In genomic region chr10:40147325-40148059, GRCm38 (mm10) we compare ENCODE assay signal across 32 mouse cellular contexts. TPM values are rescaled to one million over a fixed set of nuclear protein-coding genes. Genes with fewer than 3 reads are reported as not detected.
A peak's percentile ranks its signal among the peaks of the same experiment; 100 is the strongest.
DNase-seq lines count a peak whose midpoint lies in the region; ATAC-seq and TF ChIP-seq lines count a peak whose summit lies in the region.
"Had no signal": no experiment of that assay in that cellular context is flagged by ENCODE, and none has a peak within 500 bp of the region (broad histone marks: within the 10 kb centered on the region; RNA-seq: fewer than 3 reads in every experiment).

No protein-coding gene starts in this region.

- H3K27me3 ChIP-seq in stomach, embryonic 15.5 days (replicated peaks) = no peaks in the 10 kb centered on the region
- no peaks in the 10 kb centered on the region for H3K27me3 ChIP-seq in stomach, postnatal 0 days (ENCODE audit: control insufficient read depth, insufficient read depth, low read length)
- no peaks in the 10 kb centered on the region for H3K27me3 ChIP-seq in liver, embryonic 15.5 days
- H3K27me3 ChIP-seq in stomach, embryonic 16.5 days (ENCODE audit: control insufficient read depth, insufficient read depth, low read length) = no peaks in the 10 kb centered on the region
- H3K27me3 ChIP-seq: embryonic facial prominence, embryonic 15.5 days; forebrain, embryonic 15.5 days; heart, embryonic 15.5 days had no signal

- no peaks in the 10 kb centered on the region for H3K4me1 ChIP-seq in stomach, embryonic 15.5 days
- no peaks in the 10 kb centered on the region for H3K4me1 ChIP-seq in stomach, postnatal 0 days (replicated peaks; ENCODE audit: control insufficient read depth, insufficient read depth)
- peaks cover 80% of the 10 kb centered on the region for H3K4me1 ChIP-seq in liver, embryonic 15.5 days (replicated peaks)
- peaks cover 3% of the 10 kb centered on the region; the same call in 1 of the 2 replicates for H3K4me1 ChIP-seq in stomach, embryonic 16.5 days (ENCODE audit: control insufficient read depth, insufficient read depth, low read length)
- H3K4me1 ChIP-seq: embryonic facial prominence, embryonic 15.5 days; midbrain, embryonic 12.5 days had no signal

- TF ChIP-seq EP300 in stomach, postnatal 0 days (optimal IDR thresholded peaks at IDR 0.05) = no peak

- 85% methylated on average over 8 of the region's 8 CpGs for WGBS in stomach, embryonic 15.5 days
- 91% methylated on average over 8 of the region's 8 CpGs for WGBS in stomach, postnatal 0 days
- WGBS in liver, embryonic 15.5 days (ENCODE audit: insufficient replicate concordance) = 53% methylated on average over 8 of the region's 8 CpGs
- WGBS in stomach, embryonic 16.5 days = 83% methylated on average over 8 of the region's 8 CpGs

- intact Hi-C loops in left cerebral cortex, postnatal 36 days (cut with DNase I) = no loop called here

- TF ChIP-seq CTCF in stomach, postnatal 0 days (IDR thresholded peaks at IDR 0.05; ENCODE audit: low read depth) = no peak

- no peak overlapping the region for H3K4me3 ChIP-seq in stomach, embryonic 15.5 days (replicated peaks)
- H3K4me3 ChIP-seq in stomach, postnatal 0 days (ENCODE audit: low read depth, low read length) = no peak overlapping the region
- no peak overlapping the region for H3K4me3 ChIP-seq in liver, embryonic 15.5 days (replicated peaks)
- H3K4me3 ChIP-seq in stomach, embryonic 16.5 days (replicated peaks; ENCODE audit: low read length) = no peak overlapping the region
- H3K4me3 ChIP-seq: embryonic facial prominence, embryonic 10.5 days; embryonic facial prominence, embryonic 15.5 days; forebrain, embryonic 10.5 days; forebrain, embryonic 15.5 days; gastrocnemius, adult 2 months; heart, adult 2 months; heart, embryonic 15.5 days; midbrain, embryonic 12.5 days; myocyte; neural tube, embryonic 13.5 days had no signal

- peak; percentile 76 for ATAC-seq in stomach, embryonic 15.5 days (ENCODE audit: insufficient read depth, low FRiP score, low read depth)
- ATAC-seq in stomach, postnatal 0 days (ENCODE audit: low FRiP score, low TSS enrichment) = no peak
- ATAC-seq in liver, embryonic 15.5 days (ENCODE audit: insufficient read depth) = peak; percentile 80
- 0 out of 2 replicates have a peak, but pooled peaks have one; percentile 37 for ATAC-seq in stomach, embryonic 16.5 days (ENCODE audit: insufficient read depth, low FRiP score)
- ATAC-seq: activated CD4-positive, CD25-positive, alpha-beta regulatory T cell, adult 4 months; CD4-positive, CD25-positive, alpha-beta regulatory T cell, adult 4 months; forebrain, embryonic 15.5 days had no signal

- no peaks in the 10 kb centered on the region for H3K36me3 ChIP-seq in stomach, embryonic 15.5 days
- H3K36me3 ChIP-seq in stomach, postnatal 0 days (ENCODE audit: control insufficient read depth, insufficient read depth, low read length) = no peaks in the 10 kb centered on the region
- no peaks in the 10 kb centered on the region for H3K36me3 ChIP-seq in liver, embryonic 15.5 days (replicated peaks)
- no peaks in the 10 kb centered on the region for H3K36me3 ChIP-seq in stomach, embryonic 16.5 days (ENCODE audit: control insufficient read depth, insufficient read depth, low read length)
- H3K36me3 ChIP-seq: embryonic facial prominence, embryonic 10.5 days; embryonic facial prominence, embryonic 15.5 days; forebrain, embryonic 10.5 days; forebrain, embryonic 15.5 days; heart, embryonic 15.5 days; midbrain, embryonic 12.5 days; neural tube, embryonic 13.5 days had no signal

- no peak overlapping the region for H3K27ac ChIP-seq in stomach, embryonic 15.5 days
- H3K27ac ChIP-seq in stomach, postnatal 0 days (replicated peaks) = no peak overlapping the region
- peak overlapping the region; percentile 97 for H3K27ac ChIP-seq in liver, embryonic 15.5 days (replicated peaks)
- no peak overlapping the region for H3K27ac ChIP-seq in stomach, embryonic 16.5 days (ENCODE audit: low read length)
- H3K27ac ChIP-seq: embryonic facial prominence, embryonic 10.5 days; embryonic facial prominence, embryonic 15.5 days; forebrain, embryonic 10.5 days; forebrain, embryonic 15.5 days; gastrocnemius, adult 2 months; heart, adult 2 months; heart, embryonic 15.5 days; hindbrain, embryonic 14.5 days; midbrain, embryonic 12.5 days; neural tube, embryonic 13.5 days had no signal

- no peaks in the 10 kb centered on the region for H3K9me3 ChIP-seq in stomach, embryonic 15.5 days
- no peaks in the 10 kb centered on the region for H3K9me3 ChIP-seq in stomach, postnatal 0 days (ENCODE audit: control insufficient read depth, low read length)
- no peaks in the 10 kb centered on the region for H3K9me3 ChIP-seq in liver, embryonic 15.5 days (replicated peaks)
- no peaks in the 10 kb centered on the region for H3K9me3 ChIP-seq in stomach, embryonic 16.5 days (replicated peaks; ENCODE audit: control insufficient read depth, low read length)
- H3K9me3 ChIP-seq: embryonic facial prominence, embryonic 10.5 days; embryonic facial prominence, embryonic 15.5 days; forebrain, embryonic 10.5 days; forebrain, embryonic 15.5 days; heart, embryonic 15.5 days; midbrain, embryonic 12.5 days; neural tube, embryonic 13.5 days had no signal

- H3K9ac ChIP-seq in stomach, embryonic 15.5 days = no peak overlapping the region
- no peak overlapping the region for H3K9ac ChIP-seq in stomach, postnatal 0 days (ENCODE audit: low read length)
- H3K9ac ChIP-seq in liver, embryonic 15.5 days = peak overlapping the region; percentile 30; the same call in 1 of the 2 replicates
- no peak overlapping the region for H3K9ac ChIP-seq in stomach, embryonic 16.5 days (ENCODE audit: low read length)
- H3K9ac ChIP-seq: embryonic facial prominence, embryonic 15.5 days; forebrain, embryonic 15.5 days; heart, embryonic 15.5 days; hindbrain, embryonic 14.5 days; lung, embryonic 14.5 days; midbrain, embryonic 12.5 days; neural tube, embryonic 13.5 days had no signal

- no peak for DNase-seq in stomach, postnatal 0 days (ENCODE audit: low spot score)
- DNase-seq in liver = peak; percentile 67
- DNase-seq in yolk sac, embryonic 10.5 days (ENCODE audit: low spot score) = no peak
- no peak for DNase-seq in thymus, postnatal 10 days (ENCODE audit: low spot score in 2 of 2)
- DNase-seq in left cerebral cortex, postnatal 36 days (ENCODE audit: low spot score in 2 of 2) = no peak
- DNase-seq: adrenal gland, adult 2 months; cerebellum, adult 8-10 months; cerebellum, postnatal 25 days; gastrocnemius, adult 2 months; gastrocnemius, postnatal 36 days; heart, adult 2 months; heart, postnatal 4 days; kidney, adult 11 months; kidney, postnatal 36 days; left cerebral cortex, postnatal 4 days; thymus, adult 18-20 months; thymus, postnatal 36 days had no signal

- no peak overlapping the region for H3K4me2 ChIP-seq in stomach, embryonic 15.5 days
- no peak overlapping the region for H3K4me2 ChIP-seq in stomach, postnatal 0 days (replicated peaks; ENCODE audit: low read depth)
- H3K4me2 ChIP-seq in liver, embryonic 15.5 days = peak overlapping the region; percentile 54
- H3K4me2 ChIP-seq in stomach, embryonic 16.5 days (ENCODE audit: low read depth, low read length) = no peak overlapping the region
- H3K4me2 ChIP-seq: embryonic facial prominence, embryonic 15.5 days; forebrain, embryonic 15.5 days; heart, embryonic 15.5 days; hindbrain, embryonic 14.5 days; lung, embryonic 14.5 days; midbrain, embryonic 12.5 days; neural tube, embryonic 13.5 days had no signal

RNA-seq across cellular contexts. Expression of gene Slc16a10, which starts 5.4 kb away (rescaled TPM):
- 16.5 and 17.0 TPM in 2 replicates for polyA plus RNA-seq in stomach, embryonic 15.5 days (2015; fragmentation: Nextera tagmentation; extraction: Ambion mirVana)
- polyA plus RNA-seq in stomach, postnatal 0 days (2015; fragmentation: Nextera tagmentation; extraction: Ambion mirVana) = 2.5 and 2.6 TPM in 2 replicates
- polyA plus RNA-seq in liver, embryonic 15.5 days (2015; fragmentation: Nextera tagmentation; extraction: Ambion mirVana) = 79.2 and 87.6 TPM in 2 replicates
- 11.0 and 12.2 TPM in 2 replicates for polyA plus RNA-seq in stomach, embryonic 16.5 days (2015; fragmentation: Nextera tagmentation; extraction: Ambion mirVana)
- total RNA-seq in left cerebral cortex, postnatal 36 days (2021) = 1 to 10 TPM; 2.6 to 3.1 TPM
